Mouse (Mus musculus) heart, adult 18-20 months (tissue): ENCODE results near the gene Prdm11. TPM values are rescaled to one million over a fixed set of nuclear protein-coding genes. Genes with fewer than 3 reads are reported as not detected.

Source experiments
- DNase-seq, 2 experiments: peaks; one replicate each; pipeline ENCODE4 v3.0.0; 2021 to 2022; ENCODE audit warnings: mixed read lengths in 1 of 2
- total RNA-seq, 2 experiments: library from RNA; stranded (reverse); gene quantifications; 2 replicates each; pipeline ENCODE4 v1.2.3; 2021

Prdm11 gene
- total RNA-seq, 2 experiments from 2014 or later = 8.4 to 9.5 TPM

DNA sequence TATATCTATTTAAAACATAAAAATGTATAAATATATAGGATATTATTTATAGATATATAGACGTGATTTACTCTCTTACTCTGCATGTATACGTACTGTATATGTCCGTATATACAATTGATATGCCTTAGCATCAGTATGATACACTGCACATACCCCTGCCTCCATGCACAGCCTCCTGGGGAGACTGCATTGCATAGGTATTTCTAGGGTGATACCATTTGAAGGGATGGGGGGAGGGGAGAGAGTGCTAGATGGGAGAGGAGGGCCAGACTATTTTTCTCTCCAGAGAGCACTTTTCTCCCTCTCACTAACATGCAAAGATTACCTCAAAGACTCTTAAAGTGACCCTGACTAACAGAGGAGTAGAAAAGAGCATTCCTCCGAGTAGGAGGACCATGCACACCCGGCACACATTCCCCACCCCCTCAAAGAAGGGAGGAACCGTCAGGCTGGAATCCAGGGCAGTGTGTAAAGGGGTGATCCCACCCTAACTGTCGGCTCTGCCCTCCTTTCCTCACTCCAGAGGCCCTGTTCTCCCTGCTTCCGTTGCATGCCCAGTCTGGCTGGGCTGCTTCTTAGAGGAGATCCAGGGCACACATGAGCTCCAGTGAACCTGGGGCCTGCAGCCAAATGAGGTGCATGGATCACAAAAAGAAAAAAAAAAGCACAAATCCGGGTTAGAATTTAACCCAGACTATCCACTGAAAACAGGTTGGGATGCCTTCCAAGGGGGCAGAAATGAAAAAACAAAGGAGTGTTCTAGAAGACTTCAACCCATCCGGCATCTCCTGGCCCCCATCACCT, 78.7 kb downstream of the Prdm11 start:
- DNase-seq = no peak

- DNase-seq = no peak
Measured at GRCm38 (mm10) chr2:92966257-92966656, 79.7 kb downstream of the Prdm11 start.

DNA sequence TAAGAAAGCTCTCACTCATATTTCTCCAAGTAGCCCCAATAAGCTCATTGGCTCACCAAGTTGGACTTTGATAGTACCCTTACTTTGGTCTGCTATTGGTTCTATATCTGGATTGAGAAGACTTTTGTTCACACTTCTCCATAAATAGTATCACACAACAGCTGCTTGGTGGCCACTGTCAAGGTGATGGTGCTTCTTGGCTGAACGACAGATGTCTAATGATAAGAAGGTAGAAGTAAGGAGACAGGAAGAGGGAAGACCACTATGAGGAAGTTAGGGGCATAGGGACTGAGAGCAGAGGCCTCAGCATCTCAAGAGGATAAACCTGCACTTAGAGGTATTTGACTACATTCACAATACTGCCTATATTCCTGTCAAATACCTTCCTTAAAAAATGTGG, 81.6 kb downstream of the Prdm11 start:
- no peak for DNase-seq

GRCm38 (mm10) chr2:92958640-92959039, 87.3 kb downstream of the Prdm11 start:
- no peak for DNase-seq

GRCm38 (mm10) chr2:92956943-92957342, 89.0 kb downstream of the Prdm11 start:
- DNase-seq = no peak

DNA sequence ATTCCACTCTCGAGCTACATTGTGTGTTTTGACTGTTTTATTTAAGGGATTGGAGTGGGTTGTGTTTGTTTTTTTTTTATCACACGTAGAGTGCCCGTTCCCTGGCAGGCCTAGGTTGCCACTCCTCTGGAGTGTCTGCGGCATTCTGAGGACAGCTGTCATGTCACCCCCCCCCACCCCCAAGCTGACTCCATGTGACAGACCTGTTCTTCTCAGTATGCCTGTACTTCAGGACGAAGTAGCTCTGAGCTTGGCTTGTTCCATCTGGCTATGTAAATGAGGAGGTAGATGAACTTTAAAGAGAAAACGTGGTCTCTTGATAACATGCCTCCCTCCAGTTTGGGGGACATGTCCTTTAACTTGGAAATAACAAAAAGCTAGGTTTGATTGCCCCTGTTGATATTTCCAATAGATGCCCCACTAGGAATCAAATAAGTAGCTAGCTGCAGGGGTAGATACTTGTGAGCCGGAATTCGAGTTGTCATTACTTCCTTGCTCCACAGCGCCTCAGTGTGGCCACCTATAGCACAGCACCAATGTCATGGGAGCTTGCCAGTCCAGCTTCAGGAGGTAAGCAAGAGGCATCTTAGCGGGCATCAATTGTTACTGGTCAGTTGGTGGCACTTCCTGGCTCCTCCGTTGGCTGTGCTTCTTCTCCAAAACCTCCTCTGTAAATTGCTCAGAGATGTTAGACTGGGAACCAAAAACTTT, 91.4 kb downstream of the Prdm11 start:
- DNase-seq = peak; percentile 43 to 81

GRCm38 (mm10) chr2:92953450-92953849, 92.5 kb downstream of the Prdm11 start:
- DNase-seq = no peak

DNA sequence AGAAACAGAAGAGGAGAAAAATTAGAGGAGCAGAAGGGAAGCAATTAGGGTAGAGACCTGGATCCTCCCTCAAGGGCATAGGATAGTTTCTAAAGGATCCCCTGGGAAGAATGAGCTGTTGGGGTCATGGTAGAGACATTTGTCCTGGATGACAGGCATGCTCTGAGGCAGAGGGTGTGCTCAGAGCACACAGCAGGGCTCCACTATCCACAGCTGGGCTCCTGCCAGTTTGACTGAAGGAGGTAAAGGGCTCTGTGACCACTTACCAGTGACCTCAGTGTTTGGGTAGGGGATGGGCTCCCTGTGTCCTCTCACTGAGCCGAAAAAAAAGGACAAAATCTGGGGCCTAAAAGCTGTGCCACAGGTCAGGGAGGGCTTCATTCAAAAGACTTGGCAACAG, 96.4 kb downstream of the Prdm11 start:
- DNase-seq = no peak

DNA sequence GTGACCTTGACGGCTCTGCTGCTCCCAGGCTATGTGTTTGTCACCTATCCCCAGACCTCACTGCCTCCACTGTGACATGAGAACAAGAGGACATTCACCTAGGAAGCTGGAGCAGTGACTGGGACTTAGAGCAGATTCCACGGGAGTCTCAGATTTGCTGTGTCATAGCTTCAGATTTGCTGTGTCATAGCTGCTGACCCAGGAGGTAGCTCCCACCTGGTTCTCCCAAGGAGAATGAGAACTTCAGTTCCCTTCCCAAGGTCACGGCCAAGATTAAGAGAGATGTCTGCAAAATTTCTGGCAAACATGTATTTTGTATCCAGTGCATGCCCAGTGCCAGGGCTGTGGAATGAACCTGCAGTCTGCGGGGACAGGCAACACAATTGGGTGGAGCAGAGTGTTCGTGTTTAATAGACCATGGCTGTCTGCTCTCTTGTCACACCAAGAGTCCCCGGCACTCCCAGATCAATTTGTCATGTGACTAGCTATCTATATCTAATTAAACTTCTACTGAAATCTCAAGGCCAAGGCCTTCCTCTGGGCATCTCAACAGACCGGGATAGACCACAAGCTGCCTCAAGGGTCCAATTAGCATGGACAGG, 97.2 kb downstream of the Prdm11 start:
- DNase-seq = no peak

DNA sequence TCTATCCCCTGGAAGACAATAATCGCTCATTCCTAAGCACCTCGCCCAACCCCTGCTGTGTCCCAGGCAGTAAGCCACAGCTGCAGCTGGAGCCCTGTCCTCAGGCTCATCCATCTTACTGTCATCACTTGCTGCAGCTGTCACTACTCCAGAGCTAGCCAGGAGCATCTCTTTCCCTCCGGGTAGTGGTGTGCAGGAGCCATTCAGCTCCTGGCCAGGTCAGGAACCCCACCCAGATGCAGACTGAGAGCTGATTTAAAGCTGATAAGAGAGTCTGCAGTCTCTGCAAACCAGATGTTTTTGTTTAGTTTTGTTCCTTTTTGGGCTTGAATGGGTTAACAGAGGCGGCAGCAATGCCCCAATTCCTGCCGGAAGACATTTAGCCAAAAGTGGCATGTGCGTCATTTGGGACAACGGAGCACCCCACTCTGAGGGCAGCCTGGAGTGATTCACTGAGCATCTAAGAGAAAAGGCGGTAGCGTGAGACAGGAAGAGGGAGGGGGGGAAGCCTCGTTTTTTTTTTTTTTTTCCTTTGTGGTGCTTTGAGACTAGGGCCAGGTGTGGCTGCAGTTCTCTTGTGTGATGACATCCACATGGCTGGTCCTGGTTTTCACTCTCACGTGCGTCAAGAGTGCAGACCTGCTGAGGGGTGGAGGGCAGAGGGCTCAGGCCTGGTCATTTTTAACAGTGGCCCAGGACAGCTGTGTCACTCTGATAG, 97.8 kb downstream of the Prdm11 start:
- DNase-seq = peak in 1 of 2 experiments; percentile 16

- no peak for DNase-seq
Measured at GRCm38 (mm10) chr2:92945824-92946598, 100.0 kb downstream of the Prdm11 start.

DNA sequence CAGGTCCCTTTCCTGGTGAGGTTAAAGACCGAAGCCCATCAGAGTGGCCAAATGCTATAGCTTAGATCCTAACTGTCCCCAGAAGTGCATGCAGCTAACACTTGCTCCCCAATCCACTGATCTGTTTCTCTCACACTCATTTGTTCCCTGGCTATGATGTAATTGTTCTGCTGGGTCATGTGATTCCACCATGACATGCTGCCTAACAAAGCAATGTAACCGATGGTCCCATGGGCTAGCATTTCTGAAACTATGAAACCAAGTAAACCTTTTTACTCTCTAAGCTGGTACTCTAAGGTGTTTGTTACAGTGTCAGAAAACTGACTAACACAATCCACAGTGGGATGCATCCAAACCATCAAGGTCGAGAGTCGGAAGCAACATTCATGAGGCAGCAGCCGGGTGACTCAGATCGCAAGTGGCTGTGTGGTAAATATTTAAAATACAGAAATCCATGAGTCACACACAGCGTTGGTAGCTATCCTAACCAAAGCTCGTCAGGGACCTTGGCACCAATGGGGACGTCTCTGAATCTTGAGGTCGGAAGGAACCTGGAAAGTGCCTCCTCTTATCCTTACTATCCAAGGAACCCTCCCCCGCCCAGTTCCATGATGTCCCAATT, 100.7 kb downstream of the Prdm11 start:
- DNase-seq = no peak

DNA sequence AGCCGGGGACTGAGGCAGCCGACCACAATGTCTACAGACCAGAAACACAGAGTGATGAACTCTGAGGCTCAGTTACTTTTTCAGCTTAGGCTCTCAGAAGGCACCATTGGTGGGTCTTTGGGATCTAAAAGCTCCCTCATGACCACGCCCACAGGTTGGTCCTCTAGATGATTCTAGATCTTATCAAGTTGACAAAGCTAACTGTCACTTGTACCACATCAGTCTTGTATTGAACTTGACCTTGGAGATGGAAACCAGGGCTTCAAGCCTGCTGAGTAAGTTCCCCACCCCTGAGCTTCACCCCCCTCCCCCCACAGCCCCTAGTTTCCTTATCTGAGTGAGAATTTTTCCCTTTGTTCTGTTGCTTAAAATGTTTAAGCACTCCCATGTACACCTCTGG, 101.6 kb downstream of the Prdm11 start:
- no peak for DNase-seq

GRCm38 (mm10) chr2:92943406-92943805, 102.6 kb downstream of the Prdm11 start:
- peak; percentile 72 to 73 for DNase-seq

GRCm38 (mm10) chr2:92941463-92941862, 104.5 kb downstream of the Prdm11 start:
- no peak for DNase-seq

DNA sequence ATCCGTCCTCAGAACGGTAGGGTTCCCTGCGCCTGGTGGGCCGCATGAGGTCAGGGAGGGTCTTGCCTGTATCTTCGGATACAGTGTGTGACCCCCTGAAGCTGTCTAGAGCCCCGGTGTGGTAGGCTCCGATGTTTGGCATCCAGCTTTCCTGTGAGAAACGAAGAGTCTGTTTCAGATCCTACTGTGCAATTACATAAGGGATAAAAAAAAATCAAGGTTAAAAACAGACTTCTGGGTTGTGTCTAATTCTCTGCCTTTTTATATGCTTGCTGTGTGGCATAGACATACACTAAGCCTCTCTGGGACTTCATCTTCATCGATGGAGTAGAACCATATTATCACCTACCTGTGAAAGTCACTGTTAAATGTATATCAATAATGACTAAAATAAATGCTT, 105.0 kb downstream of the Prdm11 start:
- no peak for DNase-seq

GRCm38 (mm10) chr2:92938827-92939226, 107.1 kb downstream of the Prdm11 start:
- peak; percentile 19 to 22 for DNase-seq

DNA sequence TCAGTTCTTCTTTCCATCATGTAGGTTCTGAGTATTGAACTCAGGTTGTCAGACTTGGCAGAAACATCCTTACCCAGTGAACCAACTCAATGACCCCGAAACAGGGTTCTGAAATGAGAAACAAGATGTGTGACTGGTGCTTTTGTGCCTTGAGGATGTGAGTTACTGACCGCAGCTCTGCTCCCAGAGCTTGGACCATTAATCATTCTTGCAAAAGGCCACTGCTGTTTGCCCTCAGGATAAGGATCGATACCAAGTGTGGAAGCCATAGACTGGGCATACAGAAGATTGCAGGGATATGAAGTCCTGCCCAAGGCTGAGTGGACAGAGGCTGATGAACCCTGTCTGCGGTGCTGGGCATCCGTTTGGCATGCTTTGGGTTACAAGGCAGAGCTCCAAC, 107.9 kb downstream of the Prdm11 start:
- DNase-seq = no peak

- no peak for DNase-seq
Measured at GRCm38 (mm10) chr2:92935483-92935882, 110.5 kb downstream of the Prdm11 start.

- DNase-seq = no peak
Measured at GRCm38 (mm10) chr2:92934312-92934982, 111.5 kb downstream of the Prdm11 start.

GRCm38 (mm10) chr2:92933379-92933778, 112.6 kb downstream of the Prdm11 start:
- DNase-seq = no peak
